Mouse (Mus musculus) embryonic facial prominence, embryonic 10.5 days (tissue): ENCODE results near the gene Fam43a. TPM values are rescaled to one million over a fixed set of nuclear protein-coding genes. Genes with fewer than 3 reads are reported as not detected.

Experiments
- DNase-seq: peaks from one replicate; pipeline ENCODE4 v3.0.0-alpha.2; 2017; ENCODE audit warnings: low spot score
- H3K27ac ChIP-seq: fragments of 300-500 bp; sonication (generic); replicated peaks from 2 replicates; pipeline ENCODE4 v1.5.1; 2016; ENCODE audit warnings: mild to moderate bottlenecking
- H3K27me3 ChIP-seq: fragments of 300-500 bp; sonication (generic); replicated peaks from 2 replicates; pipeline ENCODE4 v1.6.1; 2016; ENCODE audit warnings: low read depth, mild to moderate bottlenecking; ENCODE audit not compliant: poor library complexity, severe bottlenecking
- H3K36me3 ChIP-seq: fragments of 300-500 bp; sonication (generic); replicated peaks from 2 replicates; pipeline ENCODE4 v1.6.1; 2016; ENCODE audit warnings: mild to moderate bottlenecking, moderate library complexity
- H3K4me1 ChIP-seq: fragments of 300-500 bp; sonication (generic); 2 replicates; pipeline ENCODE4 v1.6.1; 2016
- H3K4me3 ChIP-seq: fragments of 300-500 bp; sonication (generic); 2 replicates; pipeline ENCODE4 v1.5.1; 2016; ENCODE audit warnings: mild to moderate bottlenecking, moderate library complexity
- H3K9me3 ChIP-seq: fragments of 300-500 bp; sonication (generic); 2 replicates; pipeline ENCODE4 v1.6.1; 2016; ENCODE audit warnings: mild to moderate bottlenecking
- WGBS: fragments of 180-500 bp; shearing (Covaris S2); methylation state at CpG from one replicate; pipeline ENCODE4 v1.1.7; 2016; 5-methylcytosine and 5-hydroxymethylcytosine counted together
- polyA plus RNA-seq: library from polyadenylated mRNA; unstranded; fragments of >200 nt; fragmentation: Nextera tagmentation; extraction: Ambion mirVana; gene quantifications from 2 replicates; pipeline ENCODE4 v1.2.1, GENCODE M21; 2016

The Fam43a gene
- polyA plus RNA-seq, 1 experiment from 2014 or later: 23.2 TPM

GRCm38 (mm10) chr16:30575815-30576214 lies 23.7 kb upstream of the Fam43a start:
- no peaks in the 10 kb centered on the region for H3K4me1 ChIP-seq
- H3K27me3 ChIP-seq: no peaks in the 10 kb centered on the region
- H3K27ac ChIP-seq: no peak overlapping the region
- WGBS: 85% methylated on average over 7 of the region's 7 CpGs
- no peaks in the 10 kb centered on the region for H3K9me3 ChIP-seq
- H3K36me3 ChIP-seq: peaks cover 100% of the 10 kb centered on the region
- DNase-seq: no peak
- H3K4me3 ChIP-seq: no peak overlapping the region

DNA sequence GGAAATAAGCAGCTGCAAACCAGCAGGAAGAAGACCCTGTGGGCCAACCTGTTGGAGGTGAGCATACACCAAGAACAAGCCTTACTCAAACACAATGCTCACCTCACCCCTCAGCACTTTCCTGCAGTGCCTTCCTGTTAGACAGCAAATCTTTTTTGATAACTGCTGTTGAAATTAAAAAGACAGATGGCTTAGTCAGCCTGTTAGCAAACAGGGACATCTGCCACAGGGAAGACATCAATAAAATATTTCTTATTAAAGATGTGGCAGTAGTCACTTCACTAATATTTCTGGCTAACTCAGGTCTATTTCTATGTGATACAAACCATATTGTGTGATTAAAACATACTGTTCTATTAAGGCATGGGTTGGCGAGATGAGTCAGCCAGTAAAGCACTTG lies 23.1 kb upstream of the Fam43a start:
- no peak overlapping the region for H3K27ac ChIP-seq
- no peaks in the 10 kb centered on the region for H3K27me3 ChIP-seq
- H3K4me3 ChIP-seq: no peak overlapping the region
- H3K36me3 ChIP-seq: peaks cover 100% of the 10 kb centered on the region
- 92% methylated on average over 1 of the region's 1 CpGs for WGBS
- H3K9me3 ChIP-seq: no peaks in the 10 kb centered on the region
- no peak for DNase-seq
- no peaks in the 10 kb centered on the region for H3K4me1 ChIP-seq

- 91% methylated on average over 5 of the region's 5 CpGs for WGBS
- H3K36me3 ChIP-seq: peaks cover 100% of the 10 kb centered on the region
Measured at GRCm38 (mm10) chr16:30580765-30581164, 18.8 kb upstream of the Fam43a start.

GRCm38 (mm10) chr16:30586935-30587493 lies 12.5 kb upstream of the Fam43a start:
- Histone ChIP-seq H3K4me3 (peak overlapping the region; percentile 87), H3K27ac (peak overlapping the region; percentile 93), H3K9me3 (no peaks in the 10 kb centered on the region), H3K27me3 (no peaks in the 10 kb centered on the region), H3K36me3 (peaks cover 38% of the 10 kb centered on the region), H3K4me1 (peaks cover 16% of the 10 kb centered on the region)
- WGBS: 3% methylated on average over 19 of the region's 19 CpGs
- DNase-seq: no peak

More at GRCm38 (mm10) chr16:30580765-30581164, 18.8 kb upstream of the Fam43a start:
- no peaks in the 10 kb centered on the region for H3K9me3 ChIP-seq
- peaks cover 1% of the 10 kb centered on the region; the same call in 1 of the 2 replicates for H3K4me1 ChIP-seq
- no peak overlapping the region for H3K4me3 ChIP-seq
- no peak for DNase-seq
- no peak overlapping the region for H3K27ac ChIP-seq
- no peaks in the 10 kb centered on the region for H3K27me3 ChIP-seq

DNA sequence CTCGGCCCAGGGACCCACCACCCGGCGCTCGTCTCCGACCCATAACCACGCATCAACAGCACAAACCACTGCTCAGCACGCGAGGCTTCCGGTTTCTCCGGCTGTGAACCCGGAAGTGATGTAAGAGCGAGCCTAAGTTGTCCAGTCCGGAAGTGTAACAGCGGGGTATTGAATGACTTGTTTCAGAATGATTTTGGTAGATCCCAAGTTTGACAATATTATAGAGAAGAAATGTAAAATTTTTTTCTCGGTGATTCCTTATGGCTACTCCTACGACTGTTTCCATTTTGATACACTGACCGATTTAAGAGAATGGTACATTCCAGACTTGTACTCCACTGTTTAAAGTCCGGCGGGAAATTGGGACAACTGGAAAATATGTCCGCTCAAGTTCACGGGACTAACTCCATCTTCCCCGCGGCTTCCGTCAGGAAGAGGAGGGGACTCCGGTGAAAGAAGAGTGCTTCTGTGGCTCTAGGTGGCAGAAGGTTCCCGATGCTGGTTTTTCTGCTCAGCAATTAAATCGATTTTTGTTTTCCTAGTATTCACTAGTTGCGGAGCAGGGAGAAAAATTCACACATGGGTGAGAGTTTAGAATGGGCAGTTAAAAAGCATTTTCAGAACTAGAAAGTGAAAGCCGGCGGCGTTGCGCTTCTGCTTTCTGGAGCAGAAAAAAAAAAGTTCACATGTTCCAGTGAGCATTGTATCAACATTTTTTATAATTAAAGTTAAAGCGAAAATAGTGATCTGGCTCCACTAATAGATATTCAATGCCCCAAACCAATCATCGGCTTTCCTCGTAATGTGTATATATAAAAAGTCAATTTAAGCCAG lies 11.8 kb upstream of the Fam43a start, which contains the start of gene Lsg1:
TSS of gene Lsg1 (minus strand) at position 99 of the 834 bp plus-strand sequence.
- Histone ChIP-seq H3K4me3 (peak within 1 kb of the TSS; percentile 87), H3K27ac (peak within 1 kb of the TSS; percentile 93), H3K9me3 (no peaks in the 10 kb centered on the region), H3K4me1 (peaks cover 16% of the 10 kb centered on the region), H3K36me3 (peaks cover 31% of the 10 kb centered on the region), H3K27me3 (no peaks in the 10 kb centered on the region)
- 5% methylated on average over 35 of the region's 35 CpGs for WGBS
- DNase-seq: peak; percentile 90

GRCm38 (mm10) chr16:30590264-30591209 lies 9.0 kb upstream of the Fam43a start:
- peaks cover 10% of the 10 kb centered on the region for H3K27me3 ChIP-seq
- H3K9me3 ChIP-seq: no peaks in the 10 kb centered on the region
- H3K4me1 ChIP-seq: peaks cover 16% of the 10 kb centered on the region
- WGBS: 47% methylated on average over 7 of the region's 7 CpGs
- no peak for DNase-seq
- H3K36me3 ChIP-seq: peaks cover 3% of the 10 kb centered on the region
- no peak overlapping the region for H3K27ac ChIP-seq
- no peak overlapping the region for H3K4me3 ChIP-seq

- no peak for DNase-seq
- no peaks in the 10 kb centered on the region for H3K36me3 ChIP-seq
- H3K4me1 ChIP-seq: peaks cover 7% of the 10 kb centered on the region
- 45% methylated on average over 3 of the region's 3 CpGs for WGBS
- no peaks in the 10 kb centered on the region for H3K9me3 ChIP-seq
- H3K4me3 ChIP-seq: no peak overlapping the region
- no peak overlapping the region for H3K27ac ChIP-seq
- H3K27me3 ChIP-seq: peaks cover 17% of the 10 kb centered on the region
Measured at GRCm38 (mm10) chr16:30591990-30592389, 7.5 kb upstream of the Fam43a start.

GRCm38 (mm10) chr16:30595356-30595755 lies 4.2 kb upstream of the Fam43a start:
- Histone ChIP-seq H3K4me3 (no peak overlapping the region), H3K27me3 (peaks cover 34% of the 10 kb centered on the region), H3K9me3 (no peaks in the 10 kb centered on the region), H3K4me1 (peaks cover 21% of the 10 kb centered on the region), H3K36me3 (no peaks in the 10 kb centered on the region), H3K27ac (no peak overlapping the region)
- no peak for DNase-seq
- 60% methylated on average over 3 of the region's 3 CpGs for WGBS

DNA sequence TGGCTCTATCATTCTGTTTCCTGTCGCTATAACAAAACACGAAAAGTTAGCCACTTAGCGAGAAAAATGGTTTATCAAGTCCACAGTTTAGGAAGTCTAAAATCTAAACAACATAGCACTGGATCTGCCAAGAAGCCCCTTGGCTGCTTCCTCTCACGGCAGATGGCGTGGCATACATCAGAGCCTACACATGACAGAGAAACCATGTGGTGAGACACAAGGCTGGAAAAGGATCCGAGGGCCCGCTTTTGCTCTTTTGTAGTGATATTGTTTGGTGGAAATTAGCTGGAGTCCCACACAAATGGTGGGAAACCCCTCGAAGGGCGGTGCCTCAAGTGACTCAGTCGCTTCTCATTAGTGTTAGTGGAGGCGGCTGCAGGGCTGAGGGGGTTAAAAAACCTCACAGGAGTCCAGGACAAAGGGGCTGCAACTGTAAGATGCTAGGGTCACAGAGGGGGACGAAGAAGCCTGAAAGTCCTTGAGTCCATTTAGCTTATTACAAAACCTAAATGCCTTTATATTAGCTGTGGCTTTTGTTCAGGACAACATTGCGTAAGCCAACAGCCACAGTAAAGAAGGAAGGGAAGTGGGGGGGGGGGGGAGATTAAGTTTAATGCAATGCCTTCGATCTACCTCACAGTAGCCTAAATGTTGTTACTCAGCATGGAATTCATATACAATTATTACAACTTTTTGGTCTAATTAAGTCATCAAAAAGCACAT lies 3.5 kb upstream of the Fam43a start:
- Histone ChIP-seq H3K9me3 (no peaks in the 10 kb centered on the region), H3K4me3 (no peak overlapping the region), H3K36me3 (no peaks in the 10 kb centered on the region), H3K27ac (no peak overlapping the region), H3K4me1 (peaks cover 27% of the 10 kb centered on the region), H3K27me3 (peaks cover 40% of the 10 kb centered on the region)
- DNase-seq: no peak
- 62% methylated on average over 14 of the region's 14 CpGs for WGBS

- H3K27ac ChIP-seq: no peak overlapping the region
- no peaks in the 10 kb centered on the region for H3K9me3 ChIP-seq
- peak; percentile 89 for DNase-seq
- WGBS: 11% methylated on average over 16 of the region's 16 CpGs
- H3K4me1 ChIP-seq: peaks cover 38% of the 10 kb centered on the region
- peak overlapping the region; percentile 35; the same call in 1 of the 2 replicates for H3K4me3 ChIP-seq
- H3K27me3 ChIP-seq: peaks cover 51% of the 10 kb centered on the region
- H3K36me3 ChIP-seq: no peaks in the 10 kb centered on the region
Measured at GRCm38 (mm10) chr16:30596959-30597681, 2.4 kb upstream of the Fam43a start.

DNA sequence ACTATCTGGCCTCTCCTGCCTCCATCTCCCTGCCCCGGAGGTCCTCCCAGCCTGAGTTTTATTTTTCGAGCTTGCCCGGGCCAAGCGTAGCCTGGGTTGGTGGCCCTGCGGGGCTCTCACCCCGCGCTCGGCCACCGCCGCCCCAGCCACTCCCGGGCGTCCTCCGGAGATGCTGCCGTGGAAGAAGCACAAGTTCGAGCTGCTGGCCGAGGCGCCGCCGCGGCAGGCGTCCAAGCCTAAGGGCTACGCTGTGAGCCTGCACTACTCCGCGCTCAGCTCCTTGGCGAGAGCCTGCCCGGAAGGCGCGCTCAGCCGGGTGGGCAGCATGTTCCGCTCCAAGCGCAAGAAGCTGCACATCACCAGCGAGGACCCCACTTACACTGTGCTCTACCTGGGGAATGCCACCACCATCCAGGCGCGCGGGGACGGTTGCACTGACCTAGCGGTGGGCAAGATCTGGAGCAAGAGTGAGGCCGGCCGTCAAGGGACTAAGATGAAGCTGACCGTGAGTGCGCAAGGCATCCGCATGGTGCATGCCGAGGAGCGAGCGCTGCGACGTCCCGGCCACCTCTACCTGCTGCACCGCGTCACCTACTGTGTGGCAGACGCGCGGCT lies 1.0 kb downstream of the Fam43a start:
- H3K9me3 ChIP-seq: no peaks in the 10 kb centered on the region
- peaks cover 73% of the 10 kb centered on the region for H3K4me1 ChIP-seq
- peak overlapping the region; percentile 82 for H3K4me3 ChIP-seq
- under 1% methylated on average over 53 of the region's 53 CpGs for WGBS
- peak overlapping the region; percentile 88 for H3K27ac ChIP-seq
- peaks cover 42% of the 10 kb centered on the region for H3K27me3 ChIP-seq
- peak; percentile 76 for DNase-seq
- H3K36me3 ChIP-seq: no peaks in the 10 kb centered on the region
